Mouse (Mus musculus) midbrain, embryonic 15.5 days (tissue): ENCODE data around the gene Myrip. TPM values are rescaled to one million over a fixed set of nuclear protein-coding genes. Genes with fewer than 3 reads are reported as not detected.

Source experiments
- ATAC-seq: fragments of 200-750 bp; cut with Nextera tagmentation; replicated peaks from 2 replicates; pipeline ENCODE4 v1.8.0; 2017; ENCODE audit warnings: moderate TSS enrichment
- H3K27ac ChIP-seq: fragments of 300-500 bp; sonication (generic); 2 replicates; pipeline ENCODE4 v1.5.1; 2015; ENCODE audit warnings: mild to moderate bottlenecking, inconsistent platforms
- H3K27me3 ChIP-seq: fragments of 300-500 bp; sonication (generic); replicated peaks from 2 replicates; pipeline ENCODE4 v1.6.1; 2015; ENCODE audit warnings: inconsistent platforms
- H3K36me3 ChIP-seq: fragments of 300-500 bp; sonication (generic); replicated peaks from 2 replicates; pipeline ENCODE4 v1.6.1; 2015; ENCODE audit warnings: inconsistent platforms
- H3K4me1 ChIP-seq: fragments of 300-500 bp; sonication (generic); 2 replicates; pipeline ENCODE4 v1.6.1; 2015; ENCODE audit warnings: inconsistent platforms
- H3K4me2 ChIP-seq: fragments of 300-500 bp; sonication (generic); 2 replicates; pipeline ENCODE4 v1.6.1; 2015; ENCODE audit warnings: inconsistent platforms, mild to moderate bottlenecking, moderate library complexity
- H3K4me3 ChIP-seq: fragments of 300-500 bp; sonication (generic); 2 replicates; pipeline ENCODE4 v1.5.1; 2015; ENCODE audit warnings: mild to moderate bottlenecking, inconsistent platforms
- H3K9ac ChIP-seq: fragments of 300-500 bp; sonication (generic); 2 replicates; pipeline ENCODE4 v1.6.1; 2015; ENCODE audit warnings: mild to moderate bottlenecking, inconsistent platforms
- H3K9me3 ChIP-seq: fragments of 300-500 bp; sonication (generic); 2 replicates; pipeline ENCODE4 v1.6.1; 2016; ENCODE audit warnings: inconsistent platforms
- whole genome bisulfite sequencing: fragments of 180-500 bp; shearing (Covaris S2); methylation state at CpG from one replicate; pipeline ENCODE4 v1.1.7; 2015; ENCODE audit warnings: mixed read lengths; 5-methylcytosine and 5-hydroxymethylcytosine counted together
- polyA plus RNA-seq: library from polyadenylated mRNA; unstranded; fragments of >200 nt; fragmentation: Nextera tagmentation; extraction: Ambion mirVana; gene quantifications from 2 replicates; pipeline ENCODE4 v1.2.1, GENCODE M21; 2015

Gene Myrip
- polyA plus RNA-seq, 1 experiment from 2014 or later = 5.2 TPM

GRCm38 (mm10) chr9:120343123-120343790 lies 41.9 kb downstream of the Myrip start:
- no peak overlapping the region for H3K9ac ChIP-seq
- 22% methylated on average over 4 of the region's 4 CpGs for WGBS
- peak overlapping the region; percentile 54 for H3K27ac ChIP-seq
- no peaks in the 10 kb centered on the region for H3K27me3 ChIP-seq
- H3K4me3 ChIP-seq = no peak overlapping the region
- H3K9me3 ChIP-seq = no peaks in the 10 kb centered on the region
- ATAC-seq = no peak; the same call in 1 of the 2 replicates
- no peak overlapping the region for H3K4me2 ChIP-seq
- peaks cover 26% of the 10 kb centered on the region for H3K4me1 ChIP-seq
- H3K36me3 ChIP-seq = no peaks in the 10 kb centered on the region

- Histone ChIP-seq H3K4me3 (no peak overlapping the region), H3K27me3 (no peaks in the 10 kb centered on the region), H3K4me2 (no peak overlapping the region), H3K27ac (peak overlapping the region; percentile 59), H3K9me3 (no peaks in the 10 kb centered on the region), H3K4me1 (peaks cover 26% of the 10 kb centered on the region), H3K9ac (no peak overlapping the region), H3K36me3 (no peaks in the 10 kb centered on the region)
- WGBS = 14% methylated on average over 5 of the region's 5 CpGs
- ATAC-seq = no peak; the same call in 1 of the 2 replicates
Measured at GRCm38 (mm10) chr9:120345651-120346151, 44.4 kb downstream of the Myrip start.

DNA sequence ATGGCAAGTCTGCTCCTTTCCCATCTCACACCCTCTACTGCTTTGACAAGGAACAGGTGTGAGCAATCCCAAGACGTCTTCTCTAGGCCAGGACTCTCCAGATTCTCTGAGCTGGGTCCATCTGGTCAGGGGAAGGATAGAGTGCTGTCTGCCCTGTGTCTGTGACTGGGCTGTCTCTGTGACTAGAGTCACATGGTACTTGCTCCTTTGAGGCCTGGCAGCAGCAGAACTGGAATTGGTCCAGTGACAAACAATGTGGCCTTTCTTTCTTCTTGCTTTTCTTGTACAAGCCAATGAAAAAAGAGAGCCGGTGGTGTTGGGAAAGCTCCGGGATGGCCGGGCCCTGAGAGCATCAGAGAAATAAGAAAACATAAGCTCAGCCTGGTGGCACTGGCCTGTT lies 47.8 kb downstream of the Myrip start:
- no peak overlapping the region for H3K4me3 ChIP-seq
- no peaks in the 10 kb centered on the region for H3K27me3 ChIP-seq
- H3K4me1 ChIP-seq = peaks cover 11% of the 10 kb centered on the region
- 0 out of 2 replicates have a peak overlapping the region, but pooled peaks have one; percentile 36 for H3K27ac ChIP-seq
- no peaks in the 10 kb centered on the region for H3K36me3 ChIP-seq
- no peak overlapping the region for H3K9ac ChIP-seq
- H3K9me3 ChIP-seq = no peaks in the 10 kb centered on the region
- 56% methylated on average over 4 of the region's 4 CpGs for WGBS
- H3K4me2 ChIP-seq = no peak overlapping the region
- peak; percentile 70; the same call in 1 of the 2 replicates for ATAC-seq

DNA sequence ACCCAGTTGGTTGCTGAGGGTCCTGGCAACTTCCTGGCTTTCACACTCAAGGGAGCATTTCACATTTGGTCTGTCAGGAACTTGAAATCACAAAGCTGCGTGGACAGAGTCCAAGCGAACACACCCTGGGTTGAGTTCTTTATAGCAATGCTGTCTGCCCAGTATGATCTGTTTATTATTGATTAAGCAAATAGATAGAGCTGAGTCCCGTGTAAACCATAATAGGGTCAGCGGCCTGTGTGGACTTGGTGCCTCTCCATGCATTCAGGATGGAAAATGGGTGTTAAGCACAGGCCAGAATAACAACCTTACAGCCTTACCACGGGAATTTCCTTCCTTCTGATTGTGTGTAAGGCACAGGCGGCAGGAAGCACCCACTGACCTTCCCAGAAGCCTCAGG lies 49.0 kb downstream of the Myrip start:
- no peaks in the 10 kb centered on the region for H3K36me3 ChIP-seq
- no peaks in the 10 kb centered on the region for H3K27me3 ChIP-seq
- no peaks in the 10 kb centered on the region for H3K9me3 ChIP-seq
- H3K4me2 ChIP-seq = no peak overlapping the region
- ATAC-seq = no peak
- H3K4me1 ChIP-seq = peaks cover 7% of the 10 kb centered on the region; the same call in 1 of the 2 replicates
- no peak overlapping the region for H3K27ac ChIP-seq
- H3K4me3 ChIP-seq = no peak overlapping the region
- no peak overlapping the region for H3K9ac ChIP-seq
- 72% methylated on average over 6 of the region's 6 CpGs for WGBS

DNA sequence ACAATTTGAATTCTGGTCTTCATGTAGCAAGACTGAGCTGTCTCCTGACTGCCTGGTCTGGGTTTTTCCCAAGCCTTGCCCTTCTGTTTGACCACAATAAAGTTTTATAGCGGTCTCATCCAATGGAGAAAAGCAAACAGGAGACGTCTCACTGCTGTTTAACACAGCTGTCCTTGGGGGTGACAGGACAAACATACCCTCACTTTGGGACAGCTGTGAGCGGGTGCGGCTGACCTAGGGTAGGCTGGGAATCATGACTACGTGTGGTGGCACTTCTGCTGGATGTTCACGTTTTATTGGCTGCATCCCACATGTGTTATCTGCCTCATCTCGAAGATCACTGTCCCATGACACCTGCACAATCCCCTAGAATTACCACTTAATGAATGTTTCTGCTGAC lies 49.7 kb downstream of the Myrip start:
- ATAC-seq = no peak
- Histone ChIP-seq H3K9ac (no peak overlapping the region), H3K4me2 (no peak overlapping the region), H3K4me3 (no peak overlapping the region), H3K9me3 (no peaks in the 10 kb centered on the region), H3K27me3 (no peaks in the 10 kb centered on the region), H3K27ac (no peak overlapping the region), H3K36me3 (no peaks in the 10 kb centered on the region), H3K4me1 (0 out of 2 replicates have a peak, but pooled peaks cover under 1% of the 10 kb centered on the region)
- 79% methylated on average over 7 of the region's 7 CpGs for WGBS

DNA sequence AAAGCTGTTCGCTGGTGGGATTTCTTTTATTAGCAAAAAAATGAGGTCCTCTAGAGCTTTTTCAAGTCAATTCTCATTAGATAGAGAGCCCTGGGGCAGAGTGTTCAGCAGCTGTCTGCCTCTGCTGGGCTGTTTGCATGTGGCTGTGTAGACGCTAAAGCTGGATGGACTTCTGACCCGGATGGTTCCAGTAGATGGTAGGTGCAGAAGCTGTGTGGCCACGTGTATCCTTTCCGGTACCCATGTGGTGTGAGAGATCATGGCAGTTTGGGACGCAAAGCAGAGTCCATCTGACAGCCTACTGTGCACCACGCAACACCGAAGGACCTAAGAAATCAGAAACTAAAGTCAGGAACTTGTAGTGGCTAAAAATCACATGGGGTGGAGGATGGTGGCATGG lies 50.2 kb downstream of the Myrip start:
- no peak for ATAC-seq
- Histone ChIP-seq H3K9ac (no peak overlapping the region), H3K9me3 (no peaks in the 10 kb centered on the region), H3K4me3 (no peak overlapping the region), H3K27ac (no peak overlapping the region), H3K27me3 (no peaks in the 10 kb centered on the region), H3K4me2 (no peak overlapping the region), H3K36me3 (no peaks in the 10 kb centered on the region), H3K4me1 (no peaks in the 10 kb centered on the region)
- WGBS = 92% methylated on average over 8 of the region's 8 CpGs

DNA sequence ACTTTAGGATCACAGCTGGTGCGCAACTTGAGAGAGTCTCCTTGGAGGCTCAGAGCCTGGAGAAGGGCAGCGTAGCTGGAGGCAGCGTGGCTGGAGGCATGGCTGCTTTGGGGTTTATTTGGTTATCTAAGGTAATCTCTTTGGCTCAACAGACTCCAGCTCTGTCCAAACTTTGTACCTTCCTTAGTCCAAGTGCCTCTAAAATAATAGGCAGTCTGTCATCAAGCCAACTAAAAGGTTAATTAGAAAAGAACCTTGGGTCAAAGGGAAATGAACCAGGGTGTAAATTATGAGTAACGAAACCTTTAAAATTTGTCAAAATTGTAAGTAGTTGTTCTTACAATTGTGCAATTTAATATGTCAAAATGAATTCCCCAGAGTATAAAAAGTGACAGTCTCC lies 51.7 kb downstream of the Myrip start:
- ATAC-seq = no peak
- no peak overlapping the region for H3K27ac ChIP-seq
- no peaks in the 10 kb centered on the region for H3K36me3 ChIP-seq
- H3K4me3 ChIP-seq = no peak overlapping the region
- WGBS = 89% methylated on average over 4 of the region's 4 CpGs
- H3K27me3 ChIP-seq = no peaks in the 10 kb centered on the region
- H3K4me1 ChIP-seq = no peaks in the 10 kb centered on the region
- no peak overlapping the region for H3K4me2 ChIP-seq
- no peaks in the 10 kb centered on the region for H3K9me3 ChIP-seq
- H3K9ac ChIP-seq = no peak overlapping the region

DNA sequence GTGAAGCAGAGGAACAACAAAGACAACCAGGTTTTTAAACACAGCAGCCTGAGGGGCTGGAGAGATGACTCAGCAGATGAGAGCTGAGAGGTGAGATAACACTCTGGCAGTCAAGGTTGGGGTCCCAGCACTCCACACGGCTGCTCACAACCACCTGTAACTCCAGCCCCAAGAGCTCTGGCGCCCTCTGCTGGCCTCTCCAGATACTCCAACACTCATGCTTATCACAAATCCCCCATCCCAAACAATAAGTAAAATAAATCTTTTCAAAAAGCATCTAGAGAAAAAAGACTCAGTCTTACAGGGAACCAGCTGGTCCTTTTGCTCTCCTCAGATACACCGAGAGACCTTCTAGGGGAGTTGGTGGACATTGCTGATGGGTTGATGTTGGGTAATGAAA lies 52.7 kb downstream of the Myrip start:
- no peaks in the 10 kb centered on the region for H3K4me1 ChIP-seq
- ATAC-seq = no peak
- H3K27me3 ChIP-seq = no peaks in the 10 kb centered on the region
- 83% methylated on average over 3 of the region's 3 CpGs for WGBS
- no peak overlapping the region for H3K4me3 ChIP-seq
- no peak overlapping the region for H3K4me2 ChIP-seq
- no peaks in the 10 kb centered on the region for H3K9me3 ChIP-seq
- no peak overlapping the region for H3K9ac ChIP-seq
- no peaks in the 10 kb centered on the region for H3K36me3 ChIP-seq
- H3K27ac ChIP-seq = no peak overlapping the region

DNA sequence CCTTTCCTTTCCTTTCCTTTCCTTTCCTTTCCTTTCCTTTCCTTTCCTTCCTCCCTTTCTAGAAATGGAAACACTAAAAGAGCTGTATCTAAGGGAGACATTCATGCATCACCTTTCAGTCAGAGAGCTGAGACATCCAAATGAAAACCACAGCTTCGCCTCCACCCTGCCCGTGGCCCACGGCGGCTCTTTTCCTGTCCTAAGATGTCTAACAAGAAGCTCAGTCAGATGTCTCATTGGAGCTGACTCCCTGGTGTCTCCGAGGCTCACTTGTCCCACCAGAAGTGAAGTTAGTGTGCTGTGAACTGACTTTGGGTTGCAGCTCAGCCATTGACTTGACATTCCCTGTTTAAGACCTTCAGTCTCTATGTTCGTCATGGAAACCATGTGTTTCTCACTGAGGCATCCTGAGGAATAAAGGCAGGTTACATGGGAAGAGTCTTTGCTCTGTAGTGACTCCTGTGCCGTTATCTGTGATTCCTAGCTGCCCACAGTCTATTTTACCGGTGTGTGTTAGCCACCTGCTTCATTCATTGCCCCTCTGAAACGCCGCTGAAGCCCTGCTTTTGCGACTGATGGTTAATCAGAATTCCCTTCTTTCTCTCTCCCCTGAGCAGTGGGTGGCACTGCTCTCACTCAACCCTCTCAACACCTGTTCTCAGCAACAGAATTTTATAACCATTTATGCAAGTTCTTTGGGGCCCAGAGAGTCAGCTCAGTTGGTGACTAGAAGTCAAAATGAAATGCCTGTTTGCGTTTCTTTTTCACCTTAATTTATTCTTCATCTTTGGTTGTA lies 53.4 kb downstream of the Myrip start:
- H3K4me1 ChIP-seq = no peaks in the 10 kb centered on the region
- no peak for ATAC-seq
- H3K9me3 ChIP-seq = no peaks in the 10 kb centered on the region
- no peak overlapping the region for H3K4me2 ChIP-seq
- 89% methylated on average over 12 of the region's 12 CpGs for WGBS
- H3K27ac ChIP-seq = no peak overlapping the region
- H3K4me3 ChIP-seq = no peak overlapping the region
- H3K36me3 ChIP-seq = no peaks in the 10 kb centered on the region
- no peaks in the 10 kb centered on the region for H3K27me3 ChIP-seq
- no peak overlapping the region for H3K9ac ChIP-seq

- H3K4me1 ChIP-seq = no peaks in the 10 kb centered on the region
- H3K27ac ChIP-seq = no peak overlapping the region
- no peak for ATAC-seq
- H3K4me2 ChIP-seq = no peak overlapping the region
- H3K9me3 ChIP-seq = no peaks in the 10 kb centered on the region
- no peak overlapping the region for H3K9ac ChIP-seq
- H3K4me3 ChIP-seq = no peak overlapping the region
- H3K36me3 ChIP-seq = no peaks in the 10 kb centered on the region
- no peaks in the 10 kb centered on the region for H3K27me3 ChIP-seq
- 84% methylated on average over 6 of the region's 6 CpGs for WGBS
Measured at GRCm38 (mm10) chr9:120356490-120356889, 55.2 kb downstream of the Myrip start.

GRCm38 (mm10) chr9:120358060-120358459 lies 56.7 kb downstream of the Myrip start:
- H3K4me2 ChIP-seq = no peak overlapping the region
- no peak for ATAC-seq
- H3K4me1 ChIP-seq = no peaks in the 10 kb centered on the region
- H3K27ac ChIP-seq = no peak overlapping the region
- no peak overlapping the region for H3K4me3 ChIP-seq
- H3K9ac ChIP-seq = no peak overlapping the region
- no peaks in the 10 kb centered on the region for H3K9me3 ChIP-seq
- 77% methylated on average over 6 of the region's 6 CpGs for WGBS
- no peaks in the 10 kb centered on the region for H3K27me3 ChIP-seq
- no peaks in the 10 kb centered on the region for H3K36me3 ChIP-seq

GRCm38 (mm10) chr9:120360397-120361177 lies 59.3 kb downstream of the Myrip start:
- no peak for ATAC-seq
- 78% methylated on average over 14 of the region's 14 CpGs for WGBS
- Histone ChIP-seq H3K27me3 (no peaks in the 10 kb centered on the region), H3K4me2 (no peak overlapping the region), H3K4me3 (no peak overlapping the region), H3K36me3 (no peaks in the 10 kb centered on the region), H3K9ac (no peak overlapping the region), H3K4me1 (no peaks in the 10 kb centered on the region), H3K27ac (peak overlapping the region; percentile 39; the same call in 1 of the 2 replicates), H3K9me3 (no peaks in the 10 kb centered on the region)
